Mouse (Mus musculus): ENCODE measurements around the gene Mki67. TPM values are rescaled to one million over a fixed set of nuclear protein-coding genes. Genes with fewer than 3 reads are reported as not detected.

The Mki67 gene
- total RNA-seq, 2 experiments from 2014 or later, result 11.1 to 12.8 TPM

DNA sequence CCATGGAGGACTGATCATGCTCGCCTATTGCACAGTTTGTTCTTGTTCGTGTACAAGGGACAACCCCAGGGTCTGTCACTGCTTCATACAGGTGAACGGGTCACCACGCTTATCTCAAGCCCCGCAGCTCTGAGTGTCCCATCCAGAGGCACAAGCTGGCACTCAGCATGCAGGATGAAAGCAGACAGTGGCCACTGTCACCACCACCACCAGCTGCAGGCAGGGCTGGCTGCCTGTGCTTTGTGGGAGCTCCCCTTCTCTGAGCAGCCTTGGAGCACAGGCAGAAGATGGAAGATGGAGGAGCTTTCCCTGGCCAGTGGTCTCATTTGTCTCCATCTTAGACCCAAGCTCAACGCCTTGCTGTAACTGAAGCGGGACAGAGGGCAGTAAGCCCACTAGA lies 31.2 kb downstream of the Mki67 start:
- no peak for DNase-seq
- intact Hi-C loops (cut with DNase I; ENCODE audit: low total_unique reads), result loop anchor here (5.0 kb wide), 1 partner anchor 52 kb away; no protein-coding TSS in a partner anchor

DNA sequence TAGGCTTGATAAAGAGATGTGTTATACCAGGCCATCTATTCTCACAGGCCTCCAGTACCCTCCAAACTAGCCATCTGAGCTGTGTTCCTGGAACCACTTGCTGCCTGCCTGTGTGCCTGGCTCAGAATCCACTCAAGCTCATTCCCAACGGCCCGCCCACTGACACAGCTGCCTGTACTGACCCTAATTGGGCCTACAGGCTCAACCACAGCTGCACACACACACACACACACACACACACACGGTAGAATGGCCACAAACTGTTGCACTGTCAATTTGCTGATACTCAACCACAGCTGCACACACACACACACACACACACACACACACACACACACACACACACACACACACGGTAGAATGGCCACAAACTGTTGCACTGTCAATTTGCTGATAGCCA lies 32.1 kb downstream of the Mki67 start:
- intact Hi-C loops (cut with DNase I; ENCODE audit: low total_unique reads), result loop anchor here (5.0 kb wide), 1 partner anchor 53 kb away; no protein-coding TSS in a partner anchor
- DNase-seq, result peak; percentile 53

DNA sequence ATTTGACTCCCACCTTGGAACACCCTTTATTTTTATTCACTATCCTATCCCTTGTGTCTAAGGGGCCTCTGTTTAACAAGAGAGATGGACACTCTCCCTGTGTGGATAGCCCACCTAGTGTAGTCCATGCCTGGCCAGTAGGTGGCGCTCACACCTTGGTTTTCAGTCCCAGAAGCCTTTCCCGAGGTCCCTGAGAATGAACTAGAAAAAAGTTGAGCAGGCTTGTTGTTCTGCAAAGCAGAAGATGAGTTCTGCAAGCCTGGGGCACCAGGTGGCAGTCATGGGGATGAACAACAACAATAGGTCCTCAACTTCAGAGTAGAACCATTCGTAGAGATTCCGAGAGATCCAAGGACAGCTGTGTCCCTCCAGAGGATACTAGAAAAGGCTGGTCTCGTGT lies 35.8 kb downstream of the Mki67 start:
- DNase-seq, result peak; percentile 59
- intact Hi-C loops (cut with DNase I; ENCODE audit: low total_unique reads), result loop anchor here (5.0 kb wide), 1 partner anchor 57 kb away; no protein-coding TSS in a partner anchor

DNA sequence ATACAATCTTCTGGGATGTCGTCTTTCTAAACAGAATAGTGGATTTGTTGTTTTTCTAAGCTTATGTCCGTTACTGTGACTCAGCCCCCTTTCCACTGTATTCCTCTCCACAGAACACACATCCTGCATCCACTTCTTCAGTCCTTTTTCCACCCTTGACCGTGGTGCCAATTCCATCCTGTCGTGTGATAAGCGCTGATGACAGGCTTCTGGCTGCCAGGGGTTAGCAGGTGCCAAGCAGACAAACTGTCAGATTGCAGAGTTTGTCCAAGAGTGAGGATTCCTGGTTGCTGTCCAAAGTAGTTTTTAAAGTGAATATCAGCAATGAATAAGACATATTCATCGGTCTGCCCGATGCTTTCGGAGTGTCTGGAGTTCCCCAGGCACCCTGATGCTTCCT lies 39.4 kb downstream of the Mki67 start:
- no peak for DNase-seq
- intact Hi-C loops (cut with DNase I; ENCODE audit: low total_unique reads), result no loop called here

DNA sequence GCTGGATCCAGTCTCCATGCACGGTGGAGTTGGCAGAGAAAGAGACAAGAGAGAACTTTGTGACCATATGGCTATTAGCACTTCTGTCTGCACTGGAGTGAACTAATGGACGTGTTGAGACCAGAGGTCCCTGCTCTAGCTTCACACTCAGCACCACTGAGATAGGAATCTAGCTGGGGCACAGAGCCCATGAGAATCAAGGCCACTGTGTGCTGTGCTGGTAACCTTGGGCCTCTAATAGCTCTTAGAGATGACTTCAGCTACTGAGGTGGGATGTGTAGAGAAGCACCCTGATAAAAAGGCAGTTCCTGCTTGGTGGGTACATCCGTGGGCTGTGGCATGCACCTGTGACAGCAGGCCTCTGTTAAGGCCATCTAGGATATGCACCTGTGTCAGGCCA lies 42.6 kb downstream of the Mki67 start:
- no peak for DNase-seq

DNA sequence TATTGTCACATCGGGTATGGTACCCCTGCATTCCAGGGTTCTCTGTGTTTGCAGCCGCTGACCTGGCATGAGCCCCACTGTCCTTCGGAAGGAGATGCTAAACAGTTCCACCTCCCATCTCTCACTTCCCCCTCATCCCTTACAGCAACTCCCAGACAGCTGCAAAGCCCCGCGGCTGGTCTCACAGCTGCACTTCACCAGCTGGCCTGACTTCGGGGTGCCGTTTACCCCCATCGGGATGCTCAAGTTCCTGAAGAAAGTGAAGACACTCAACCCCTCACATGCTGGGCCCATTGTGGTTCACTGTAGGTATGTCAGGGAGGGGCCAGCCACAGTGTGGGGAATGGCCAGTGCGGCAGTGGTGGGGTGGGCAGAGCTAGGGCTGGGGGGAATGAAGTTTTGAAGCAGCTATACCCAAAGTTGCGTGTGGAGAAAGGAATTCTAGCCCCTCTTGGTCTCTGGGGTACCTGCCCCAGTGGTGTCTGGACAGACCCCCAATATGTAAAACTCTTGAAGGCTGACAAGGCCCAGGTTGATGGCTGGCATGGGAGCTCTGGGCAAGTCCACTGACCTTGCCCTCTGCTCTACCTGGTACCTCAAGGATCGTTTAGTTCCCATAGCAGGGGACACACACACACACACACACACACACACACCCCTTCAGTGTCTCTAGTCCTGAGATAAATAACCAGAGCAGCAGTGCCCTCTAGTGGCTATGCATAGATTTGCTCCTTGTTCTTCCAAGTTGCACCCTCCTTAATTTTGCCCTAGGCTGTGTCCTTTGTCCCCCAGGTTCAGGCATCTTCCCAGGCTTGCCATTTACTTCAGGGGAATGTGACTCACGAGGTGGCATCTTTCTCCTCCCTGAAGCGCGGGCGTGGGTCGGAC lies 47.1 kb downstream of the Mki67 start:
- peak; percentile 38 for DNase-seq
- intact Hi-C loops (cut with DNase I; ENCODE audit: low total_unique reads), result no loop called here

More for the DNA sequence above, 42.6 kb downstream of the Mki67 start:
- intact Hi-C loops (cut with DNase I; ENCODE audit: low total_unique reads), result no loop called here

DNA sequence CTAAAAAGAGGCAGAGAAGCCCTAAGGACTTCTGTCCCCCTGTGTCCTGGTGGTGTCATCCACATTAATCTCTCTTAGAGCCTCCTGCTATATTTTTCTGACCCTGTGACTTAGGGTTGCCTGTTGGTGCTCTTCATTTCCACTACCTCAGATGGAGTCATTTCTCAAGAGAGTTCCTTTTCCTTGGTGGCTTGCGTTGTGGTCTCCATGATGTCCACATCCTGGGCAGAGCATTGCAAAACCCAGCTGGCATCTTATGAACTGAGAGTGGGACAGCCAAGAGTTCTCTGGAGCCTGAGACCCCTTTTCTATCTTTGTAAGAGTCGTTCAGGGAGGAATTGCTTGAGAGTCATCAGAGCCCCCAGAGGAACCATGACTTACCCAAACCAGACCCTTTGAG lies 49.8 kb downstream of the Mki67 start:
- DNase-seq, result no peak
- intact Hi-C loops (cut with DNase I; ENCODE audit: low total_unique reads), result no loop called here

DNA sequence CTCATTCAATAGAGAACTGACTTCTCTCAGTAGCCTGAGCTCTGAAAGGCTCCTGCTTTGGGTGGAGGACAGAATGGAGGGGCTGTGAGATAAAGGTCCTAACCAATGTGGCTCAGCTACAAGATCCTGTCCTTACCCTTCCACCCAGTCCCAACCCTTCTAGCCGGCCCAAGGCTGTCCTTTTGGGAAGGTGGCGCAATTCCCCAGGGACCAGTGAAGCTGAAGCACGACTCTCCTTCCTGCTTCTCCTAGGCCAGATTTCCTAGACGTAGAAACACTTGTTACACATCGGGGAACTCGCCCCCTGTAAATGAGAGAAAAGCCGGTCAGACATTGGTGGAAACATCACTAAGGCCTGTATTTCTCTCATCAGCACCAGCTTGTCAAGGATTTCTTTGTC lies 52.0 kb downstream of the Mki67 start:
- intact Hi-C loops (cut with DNase I; ENCODE audit: low total_unique reads), result no loop called here
- DNase-seq, result no peak

DNA sequence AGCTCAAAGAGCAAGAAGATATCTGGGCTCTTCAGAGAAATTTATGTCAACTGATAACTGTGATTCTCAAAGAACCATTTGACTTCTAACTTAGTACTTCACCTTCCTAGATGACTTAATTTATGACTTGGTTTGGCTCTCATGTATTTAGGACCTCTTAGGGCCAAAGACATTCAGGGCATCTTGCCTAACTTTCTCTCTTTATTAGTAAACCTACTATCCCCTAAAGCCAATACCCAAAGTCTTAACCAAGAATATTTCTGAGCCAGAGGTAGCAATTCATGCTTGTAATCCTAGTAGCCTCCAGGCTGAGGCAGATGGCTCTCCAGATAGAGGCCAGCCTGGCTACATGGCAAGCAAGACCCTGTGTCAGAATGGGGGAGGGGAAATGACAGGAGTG lies 55.8 kb downstream of the Mki67 start:
- no peak for DNase-seq
- intact Hi-C loops (cut with DNase I; ENCODE audit: low total_unique reads), result no loop called here

DNA sequence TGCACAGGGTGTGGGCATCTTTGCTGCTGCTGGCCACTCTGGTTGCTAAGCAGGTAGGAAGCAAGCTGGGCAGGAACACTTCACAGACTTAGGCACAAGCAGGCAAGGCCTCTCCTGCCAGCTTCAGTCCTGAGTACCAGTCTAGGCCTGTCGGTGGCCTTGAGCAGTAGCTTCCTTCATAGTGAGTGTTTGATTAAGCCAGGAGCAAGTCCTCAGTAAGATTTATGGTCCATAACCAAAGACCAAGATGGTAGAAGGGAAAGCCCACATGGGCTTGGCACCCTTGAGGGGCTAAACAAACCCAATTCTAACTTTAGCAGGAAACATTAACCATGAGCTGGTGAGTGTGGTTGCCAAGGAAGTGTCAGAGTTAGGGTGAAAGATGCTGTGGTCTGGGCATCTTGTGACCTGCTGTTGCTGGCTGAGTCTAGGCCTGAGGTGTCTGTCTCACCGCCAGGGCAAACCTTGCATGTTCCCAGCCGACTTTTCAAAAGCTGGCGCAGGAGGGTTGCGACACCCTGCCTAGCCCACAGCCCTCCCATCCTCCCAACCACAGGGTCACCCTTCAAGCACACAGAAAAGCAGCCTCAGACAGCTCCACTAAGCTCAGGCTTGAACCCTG lies 56.7 kb downstream of the Mki67 start:
- DNase-seq, result no peak
- intact Hi-C loops (cut with DNase I; ENCODE audit: low total_unique reads), result no loop called here

DNA sequence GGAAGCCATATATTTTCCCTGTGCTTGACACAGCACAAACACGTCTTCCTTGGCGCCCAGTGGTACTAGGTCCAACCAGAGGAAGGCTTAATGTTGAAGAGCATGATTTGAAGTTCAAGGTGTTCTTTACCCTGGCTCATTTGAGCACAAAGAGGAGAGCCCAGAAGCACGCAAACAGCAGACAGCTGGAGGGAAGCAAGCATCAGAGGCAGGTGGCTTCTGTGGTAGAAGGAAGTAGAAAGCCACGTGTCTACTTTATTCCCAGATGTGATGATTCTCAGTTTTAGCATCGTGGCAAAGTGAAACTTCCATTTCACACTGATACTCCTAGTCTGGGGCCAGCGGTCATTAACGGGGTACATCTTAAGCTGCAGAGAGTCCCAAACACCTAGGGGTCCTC lies 58.0 kb downstream of the Mki67 start:
- intact Hi-C loops (cut with DNase I; ENCODE audit: low total_unique reads), result no loop called here
- DNase-seq, result no peak

DNA sequence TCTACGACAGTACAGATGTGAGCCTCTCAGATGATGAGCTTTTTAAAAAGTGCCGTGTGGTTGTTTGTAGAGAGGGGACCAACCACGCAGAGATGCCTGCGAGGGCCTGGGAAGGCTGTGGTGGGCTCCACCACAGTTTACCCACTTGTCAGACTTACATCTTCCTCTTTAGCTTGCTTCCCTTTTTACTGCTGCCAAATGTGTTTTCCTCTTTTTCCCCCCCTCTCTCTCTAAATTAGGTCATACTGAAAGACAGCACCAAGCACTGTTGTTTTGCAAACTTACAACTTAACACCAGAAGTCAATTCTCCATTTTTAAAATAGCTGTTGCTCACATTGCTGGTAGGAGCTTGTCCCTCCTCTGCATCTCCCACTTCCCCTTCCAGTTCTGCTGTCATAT lies 61.0 kb downstream of the Mki67 start:
- no peak for DNase-seq
- intact Hi-C loops (cut with DNase I; ENCODE audit: low total_unique reads), result no loop called here

DNA sequence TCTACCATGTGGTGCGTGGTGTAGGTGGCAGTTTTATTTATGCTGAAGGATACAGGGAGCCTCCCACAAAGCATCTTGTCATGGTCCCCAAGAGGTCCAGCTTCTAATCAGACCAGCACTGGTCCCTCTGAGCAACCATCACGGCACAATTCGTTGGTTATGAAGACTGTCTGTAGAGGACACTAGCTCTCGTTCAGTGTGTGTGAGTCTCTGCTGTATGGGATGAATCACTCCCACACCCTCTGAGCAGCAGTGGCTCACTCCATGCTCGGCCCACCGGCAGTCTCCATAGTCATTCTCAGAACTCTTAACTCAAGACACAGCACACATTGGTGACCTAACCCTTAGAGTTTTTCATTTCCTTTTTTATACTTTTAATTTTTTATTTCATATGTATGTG lies 61.9 kb downstream of the Mki67 start:
- DNase-seq, result no peak
- intact Hi-C loops (cut with DNase I; ENCODE audit: low total_unique reads), result no loop called here

DNA sequence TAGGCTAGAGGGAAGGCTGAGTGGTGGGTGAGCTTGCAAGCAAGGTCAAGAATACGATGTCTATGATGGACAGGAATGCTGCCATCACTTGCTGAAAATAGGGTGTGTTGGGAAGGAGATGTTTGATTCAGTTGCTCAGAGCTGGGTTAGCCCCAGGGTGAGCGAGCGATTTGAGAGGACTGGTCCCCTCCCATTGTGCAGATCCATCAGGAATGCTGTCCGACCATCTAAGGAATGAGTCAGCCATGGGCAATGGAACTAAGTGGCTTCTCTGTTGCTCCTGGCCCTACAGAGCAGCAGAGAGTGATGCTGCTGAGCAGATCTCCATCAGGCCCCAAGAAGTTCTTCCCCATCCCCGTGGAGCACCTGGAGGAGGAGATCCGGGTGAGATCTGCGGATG lies 62.6 kb downstream of the Mki67 start:
- intact Hi-C loops (cut with DNase I; ENCODE audit: low total_unique reads), result no loop called here
- DNase-seq, result no peak

DNA sequence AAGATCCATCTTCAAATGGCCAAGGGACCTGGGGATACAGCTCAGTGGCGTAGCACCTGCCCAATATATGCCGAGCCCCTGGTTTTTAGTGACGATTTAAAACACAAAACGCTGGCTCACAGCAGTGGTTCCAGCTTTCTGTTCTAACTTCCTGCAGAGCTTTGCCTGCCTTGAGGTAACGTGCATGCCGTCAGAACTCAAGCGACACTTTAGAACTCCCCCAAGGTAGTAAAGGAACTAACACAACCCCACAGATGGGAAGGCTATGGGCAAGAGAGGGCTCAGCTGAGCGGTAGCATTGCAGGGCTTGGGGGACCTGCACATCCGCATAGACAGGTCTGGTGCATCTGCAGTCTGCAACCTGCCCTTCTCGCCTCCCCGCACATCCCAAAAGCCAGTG lies 63.4 kb downstream of the Mki67 start:
- DNase-seq, result no peak
- intact Hi-C loops (cut with DNase I; ENCODE audit: low total_unique reads), result no loop called here

DNA sequence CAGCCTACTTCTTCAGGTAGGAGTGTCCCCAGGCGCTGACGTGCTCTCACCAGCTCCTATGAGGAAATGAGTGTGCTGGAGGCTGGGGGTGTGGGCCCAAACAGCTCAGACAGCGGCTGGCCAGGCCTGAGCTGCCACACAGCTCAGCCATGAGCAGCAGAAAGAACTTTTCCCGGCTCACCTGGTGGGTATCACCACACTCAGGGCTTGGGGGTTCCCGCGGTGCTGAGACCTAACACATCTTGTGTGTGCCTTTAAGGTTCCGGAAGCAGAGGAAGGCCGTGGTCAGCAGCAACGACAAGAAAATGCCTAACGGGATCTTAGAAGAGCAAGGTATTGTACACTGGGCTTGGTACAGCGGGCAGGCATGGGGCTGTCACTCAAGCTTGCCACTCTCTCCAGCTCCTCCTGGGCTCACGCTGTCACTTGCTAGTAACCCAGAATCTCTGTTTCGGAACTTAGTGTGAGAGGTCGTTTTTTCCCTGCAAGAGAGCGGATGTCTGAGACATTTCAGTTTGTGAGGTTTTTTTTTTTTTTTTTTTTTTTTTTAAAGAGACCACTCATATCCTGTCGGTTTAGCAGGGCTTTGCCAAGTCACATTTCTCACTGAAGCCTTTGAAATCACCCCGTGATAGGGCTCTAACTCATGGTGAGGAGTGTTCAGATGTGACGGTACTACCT lies 64.2 kb downstream of the Mki67 start:
- DNase-seq, result peak; percentile 24
- intact Hi-C loops (cut with DNase I; ENCODE audit: low total_unique reads), result no loop called here

DNA sequence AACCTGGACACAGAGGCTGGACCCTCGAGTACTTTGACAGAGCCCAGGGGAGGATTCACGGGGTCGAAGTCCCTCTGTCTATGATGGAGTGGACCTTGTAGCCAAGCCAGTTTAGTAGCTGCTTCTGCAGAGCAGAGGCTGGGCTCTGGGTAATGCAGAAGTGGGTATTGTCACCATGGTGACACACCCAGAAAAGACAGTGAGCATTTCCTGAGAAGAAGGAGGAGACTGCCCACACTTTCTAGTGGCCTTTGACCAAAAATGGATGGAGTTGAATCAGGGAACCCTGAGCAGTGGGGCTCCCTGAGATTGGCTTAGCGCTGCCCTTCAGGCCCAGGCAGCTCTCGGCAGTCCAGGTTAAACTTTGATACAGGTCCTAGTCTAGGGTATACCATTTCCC lies 66.1 kb downstream of the Mki67 start:
- intact Hi-C loops (cut with DNase I; ENCODE audit: low total_unique reads), result no loop called here
- no peak for DNase-seq

DNA sequence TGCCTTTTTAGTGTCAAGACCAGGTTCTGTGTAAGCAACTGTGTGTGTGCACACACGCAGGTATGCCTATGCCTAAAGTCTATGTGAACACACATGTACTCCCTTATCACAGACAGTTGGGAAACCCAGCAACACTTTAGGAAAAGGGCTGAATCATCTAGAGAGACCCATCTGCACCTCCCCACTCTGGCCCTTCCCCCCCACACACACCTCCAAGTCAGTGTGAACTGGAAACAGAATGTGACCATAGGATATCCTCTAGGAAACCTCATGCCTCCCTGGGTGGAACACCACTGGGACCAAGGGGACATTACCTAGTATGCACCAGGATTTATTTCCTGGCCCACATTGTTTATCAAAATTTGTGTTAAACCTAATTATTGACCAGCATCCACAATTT lies 66.9 kb downstream of the Mki67 start:
- intact Hi-C loops (cut with DNase I; ENCODE audit: low total_unique reads), result no loop called here
- DNase-seq, result no peak

DNA sequence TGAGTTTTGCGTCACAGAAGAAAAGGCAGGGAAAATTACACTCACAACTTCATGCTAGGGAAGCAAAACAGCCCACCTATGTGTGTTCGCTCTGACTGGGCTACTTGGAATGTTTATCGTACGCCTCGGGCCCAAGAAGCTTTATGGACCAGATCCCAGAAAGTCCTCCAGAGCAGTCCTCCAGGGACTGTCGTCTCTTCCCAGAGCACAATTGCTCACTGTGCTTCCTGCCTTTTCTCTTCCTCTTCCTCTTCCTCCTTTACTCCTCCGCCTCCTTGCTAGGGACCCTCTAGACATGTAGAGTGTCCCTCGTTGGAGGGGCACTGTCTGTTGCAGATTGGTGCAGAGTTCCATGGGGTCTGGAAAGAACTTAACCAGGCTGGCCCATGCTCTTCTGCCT lies 67.3 kb downstream of the Mki67 start:
- intact Hi-C loops (cut with DNase I; ENCODE audit: low total_unique reads), result no loop called here
- no peak for DNase-seq

DNA sequence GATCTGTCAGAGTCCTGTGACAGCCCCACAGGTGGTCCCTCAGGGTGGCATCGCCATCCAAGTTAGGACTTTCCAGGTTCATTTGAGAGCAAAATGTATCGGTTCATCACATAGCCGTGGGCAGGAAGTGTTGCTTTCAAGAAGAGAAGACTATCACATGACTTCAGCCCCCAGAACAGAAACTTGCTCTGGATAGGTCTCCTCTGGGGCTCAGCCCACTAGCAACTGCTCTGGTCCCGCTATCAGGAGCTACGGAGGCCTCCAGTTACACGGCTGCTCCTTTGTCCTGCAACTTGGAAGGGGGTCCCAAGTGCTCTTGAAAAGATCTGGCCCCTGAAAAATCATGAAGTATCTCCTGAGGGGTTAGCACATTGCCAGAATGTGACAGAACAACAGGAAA lies 69.2 kb downstream of the Mki67 start:
- intact Hi-C loops (cut with DNase I; ENCODE audit: low total_unique reads), result no loop called here
- no peak for DNase-seq

DNA sequence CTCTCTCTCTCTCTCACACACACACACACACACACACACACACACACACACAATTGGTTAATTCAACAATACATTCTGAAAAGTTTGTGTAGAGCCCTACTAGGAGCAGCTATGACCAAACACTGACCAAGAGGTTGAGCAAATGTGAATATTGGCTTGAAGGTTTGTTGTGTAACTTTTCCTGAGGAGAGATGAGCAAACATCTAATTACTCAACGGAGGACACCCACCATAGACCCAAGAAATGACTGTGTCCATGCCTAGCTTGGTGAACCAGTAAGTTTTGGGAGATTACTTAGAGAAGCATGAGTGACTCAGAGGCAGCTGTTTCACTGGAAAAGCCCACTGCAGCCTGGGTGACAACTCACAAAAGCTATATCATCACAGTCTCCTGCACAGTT lies 71.7 kb downstream of the Mki67 start:
- intact Hi-C loops (cut with DNase I; ENCODE audit: low total_unique reads), result no loop called here

More for the DNA sequence above, 71.7 kb downstream of the Mki67 start:
- no peak for DNase-seq

Data from gastrocnemius, postnatal 14 days (tissue).